Comparison of ENCODE assay signal across 13 mouse cellular contexts in genomic region chr2:156731592-156731991, GRCm38 (mm10). TPM values are rescaled to one million over a fixed set of nuclear protein-coding genes. Genes with fewer than 3 reads are reported as not detected.
DNase-seq lines count a peak whose midpoint lies in the region; ATAC-seq and TF ChIP-seq lines count a peak whose summit lies in the region.
"Had no signal": no experiment of that assay in that cellular context is flagged by ENCODE, and none has a peak within 500 bp of the region (broad histone marks: within the 10 kb centered on the region; RNA-seq: fewer than 3 reads in every experiment).

No protein-coding gene starts in this region.

- 0 out of 2 replicates have a peak, but pooled peaks cover 4% of the 10 kb centered on the region for H3K36me3 ChIP-seq in heart, embryonic 14.5 days (ENCODE audit: control insufficient read depth, insufficient read depth, low read length)
- H3K36me3 ChIP-seq in liver, adult 2 months (ENCODE audit: control insufficient read depth, insufficient read depth, low read length) = no peaks in the 10 kb centered on the region
- H3K36me3 ChIP-seq in intestine, embryonic 16.5 days (ENCODE audit: control insufficient read depth, insufficient read depth, low read length) = no peaks in the 10 kb centered on the region
- no peaks in the 10 kb centered on the region for H3K36me3 ChIP-seq in small intestine, adult 2 months (ENCODE audit: control insufficient read depth, insufficient read depth, low read length)

- no peak for TF ChIP-seq CTCF in liver, adult 2 months (IDR thresholded peaks at IDR 0.05; ENCODE audit: low read depth, low read length)
- no peak for TF ChIP-seq CTCF in small intestine, adult 2 months (IDR thresholded peaks at IDR 0.05; ENCODE audit: extremely low read depth, insufficient read length, insufficient replicate concordance, low read depth, low read length)

- intact Hi-C loops in heart, postnatal 25 days (cut with DNase I) = no loop called here

- no peaks in the 10 kb centered on the region for H3K9me3 ChIP-seq in heart, embryonic 14.5 days (ENCODE audit: control insufficient read depth, low read length)
- H3K9me3 ChIP-seq in intestine, embryonic 16.5 days (ENCODE audit: control insufficient read depth, low read length) = no peaks in the 10 kb centered on the region
- H3K9me3 ChIP-seq: hindbrain, embryonic 13.5 days; limb, embryonic 10.5 days had no signal

- no peak overlapping the region for H3K4me3 ChIP-seq in heart, embryonic 14.5 days (ENCODE audit: control insufficient read depth in 1 of 2, insufficient read depth in 1 of 2, low read depth in 1 of 2, low read length in 2 of 2)
- no peak overlapping the region for H3K4me3 ChIP-seq in liver, adult 2 months (ENCODE audit: insufficient read depth, low read depth, low read length)
- H3K4me3 ChIP-seq in intestine, embryonic 16.5 days (ENCODE audit: low read length) = no peak overlapping the region
- H3K4me3 ChIP-seq in small intestine, adult 2 months (ENCODE audit: low read depth, low read length) = no peak overlapping the region
- H3K4me3 ChIP-seq: hindbrain, embryonic 13.5 days; limb, embryonic 10.5 days had no signal

- peaks cover 43 to 77% of the 10 kb centered on the region in 2 experiments for H3K4me1 ChIP-seq in heart, embryonic 14.5 days (ENCODE audit: control insufficient read depth in 2 of 2, insufficient read depth in 2 of 2, low read length in 2 of 2)
- H3K4me1 ChIP-seq in liver, adult 2 months (ENCODE audit: control insufficient read depth, insufficient read depth, low read length) = peaks cover 13% of the 10 kb centered on the region
- peaks cover 58% of the 10 kb centered on the region for H3K4me1 ChIP-seq in intestine, embryonic 16.5 days (ENCODE audit: control insufficient read depth, insufficient read depth, low read length)
- H3K4me1 ChIP-seq in small intestine, adult 2 months (ENCODE audit: control insufficient read depth, insufficient read depth, insufficient read length, low read length) = peaks cover 27% of the 10 kb centered on the region

- no peak for ATAC-seq in heart, embryonic 14.5 days (ENCODE audit: insufficient number of reproducible peaks, insufficient read depth, low FRiP score, low read depth)
- peak; percentile 65 for ATAC-seq in intestine, embryonic 16.5 days
- ATAC-seq: forebrain, embryonic 16.5 days had no signal

- no peak for DNase-seq in heart, postnatal 25 days (ENCODE audit: low spot score)
- DNase-seq in liver, adult 2 months (ENCODE audit: extremely low read depth, low read depth, low spot score) = no peak
- DNase-seq in liver = no peak
- no peak for DNase-seq in right cerebral cortex, postnatal 36 days (ENCODE audit: low spot score in 2 of 2)

- H3K4me2 ChIP-seq in heart, embryonic 14.5 days (ENCODE audit: low read length) = no peak overlapping the region
- H3K4me2 ChIP-seq in intestine, embryonic 16.5 days (ENCODE audit: low read depth, low read length) = 0 out of 2 replicates have a peak overlapping the region, but pooled peaks have one; percentile 11
- H3K4me2 ChIP-seq: hindbrain, embryonic 13.5 days had no signal

- peaks cover 13% of the 10 kb centered on the region for H3K79me2 ChIP-seq in liver, adult 2 months (ENCODE audit: control insufficient read depth, insufficient read depth, low read length)

- no peaks in the 10 kb centered on the region for H3K27me3 ChIP-seq in heart, embryonic 14.5 days (ENCODE audit: control insufficient read depth, insufficient read depth, low read length)
- no peaks in the 10 kb centered on the region for H3K27me3 ChIP-seq in liver, adult 2 months (ENCODE audit: control insufficient read depth, insufficient read depth, low read length)
- no peaks in the 10 kb centered on the region for H3K27me3 ChIP-seq in intestine, embryonic 16.5 days (replicated peaks; ENCODE audit: control insufficient read depth, insufficient read depth, low read length)
- no peaks in the 10 kb centered on the region for H3K27me3 ChIP-seq in small intestine, adult 2 months (ENCODE audit: control insufficient read depth, insufficient read depth, low read length)
- H3K27me3 ChIP-seq: hindbrain, embryonic 13.5 days had no signal

- 0 out of 2 replicates have a peak overlapping the region, but pooled peaks have one; percentile 23 for H3K9ac ChIP-seq in heart, embryonic 14.5 days (ENCODE audit: low read length)
- H3K9ac ChIP-seq in liver, adult 2 months (ENCODE audit: low read depth, low read length) = no peak overlapping the region
- no peak overlapping the region for H3K9ac ChIP-seq in intestine, embryonic 16.5 days (ENCODE audit: low read depth, low read length)
- H3K9ac ChIP-seq: liver, postnatal 0 days had no signal

- no peak for TF ChIP-seq POLR2A in liver, adult 2 months (IDR thresholded peaks at IDR 0.05; ENCODE audit: extremely low read depth, insufficient read depth, low read length)
- no peak for TF ChIP-seq POLR2A in small intestine, adult 2 months (IDR thresholded peaks at IDR 0.05; ENCODE audit: low read depth, low read length)

- peak overlapping the region in 1 of 2 experiments; percentile 49; a peak in 1 of 4 replicates for H3K27ac ChIP-seq in heart, embryonic 14.5 days (replicated peaks in 1 of 2; ENCODE audit: control insufficient read depth in 1 of 2, insufficient read depth in 1 of 2, low read depth in 2 of 2, low read length in 2 of 2)
- H3K27ac ChIP-seq in liver, adult 2 months (replicated peaks; ENCODE audit: insufficient read depth, low read depth, low read length) = peak overlapping the region; percentile 34; the same call in 1 of the 2 replicates
- peak overlapping the region; percentile 88 for H3K27ac ChIP-seq in intestine, embryonic 16.5 days (ENCODE audit: low read length)
- H3K27ac ChIP-seq in small intestine, adult 2 months (ENCODE audit: insufficient read depth, low read depth, low read length) = peak overlapping the region; percentile 35
- H3K27ac ChIP-seq: limb, embryonic 10.5 days had no signal

RNA-seq across cellular contexts. Expression of gene Myl9, which starts 43.6 kb away (rescaled TPM):
- polyA plus RNA-seq in heart, embryonic 14.5 days (2014; fragmentation: Nextera tagmentation; extraction: Ambion mirVana) = 2,013 and 2,167 TPM in 2 replicates
- total RNA-seq in heart, postnatal 25 days (2021) = 100 to 1,000 TPM; 200 to 205 TPM
- total RNA-seq in liver, adult 2 months (2014; rRNA removed) = 5.6 and 6.4 TPM in 2 replicates
- 4.6 and 6.1 TPM in 2 replicates for polyA plus RNA-seq in liver, adult 2 months (2012; rRNA removed)
- polyA plus RNA-seq in intestine, embryonic 16.5 days (2015; fragmentation: Nextera tagmentation; extraction: Ambion mirVana) = 1,232 and 1,258 TPM in 2 replicates
- polyA plus RNA-seq in small intestine, adult 2 months (2012; rRNA removed) = 391 and 410 TPM in 2 replicates
- total RNA-seq: megakaryocyte progenitor cell, adult 5-6 weeks had no signal
- polyA plus RNA-seq: activated CD4-positive, CD25-positive, alpha-beta regulatory T cell, adult 4 months had no signal

Comparison
In these comparisons a context has a peak if more than half of its experiments do, and no peak if none do; other contexts are left out.
1. RNA of gene Myl9, which starts 43.6 kb away (polyA plus RNA-seq): 2,013 to 2,167 TPM in heart, embryonic 14.5 days, 1,232 to 1,258 TPM in intestine, embryonic 16.5 days and 391 to 410 TPM in small intestine, adult 2 months; 4.6 to 6.1 TPM in liver, adult 2 months; every median in the first group is over 10 times any median in the second.